Mouse (Mus musculus): ENCODE data around the gene Gm20767. TPM values are rescaled to one million over a fixed set of nuclear protein-coding genes. Genes with fewer than 3 reads are reported as not detected.

Gm20767 gene
- polyA plus RNA-seq (2015; fragmentation: Nextera tagmentation; extraction: Ambion mirVana), result not detected in 2 replicates

DNA sequence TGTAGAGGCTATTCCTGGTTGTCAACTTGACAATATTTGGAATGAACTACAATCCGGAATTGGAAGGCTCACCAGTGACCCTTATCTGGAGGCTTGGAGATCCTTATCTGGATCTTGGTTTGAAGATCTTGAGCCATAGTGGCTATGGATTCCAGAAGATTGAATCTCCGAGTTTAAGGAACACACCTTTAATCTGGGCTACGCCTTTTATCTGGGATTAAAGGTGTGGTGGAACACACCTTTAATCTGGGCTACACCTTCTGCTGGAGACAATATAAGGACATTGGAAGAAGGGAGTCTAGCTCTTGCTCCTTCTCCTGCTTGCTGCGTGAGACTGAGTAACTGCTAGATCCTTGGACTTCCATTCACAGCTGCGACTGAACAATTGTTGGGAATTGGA, at the start of gene Gm20767:
Gene Gm20767, plus strand, starts transcription at position 301 of the 400 bp plus-strand sequence.

DNA sequence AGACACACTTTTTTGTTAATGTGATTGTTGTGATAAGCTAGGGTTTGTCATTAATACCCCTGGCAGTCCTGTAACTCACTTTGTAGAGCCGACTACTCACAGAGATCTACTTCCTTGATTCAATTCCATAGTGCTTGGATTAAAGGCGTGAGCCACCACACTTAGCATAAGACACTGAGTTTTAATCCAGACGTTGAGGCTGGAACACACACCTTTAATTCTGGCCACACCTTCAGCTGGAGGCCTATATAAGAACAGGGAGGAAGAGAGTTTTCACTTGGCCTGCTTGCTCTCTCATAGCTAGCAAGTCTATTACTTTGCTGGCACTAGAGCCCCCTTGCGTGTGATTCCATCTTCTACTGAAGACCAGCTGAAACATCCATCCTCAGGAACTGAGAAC, 32.1 kb downstream of the Gm20767 start, which contains the start of gene Gm21818:
Gene Gm21818, plus strand, starts transcription at position 301 of the 400 bp plus-strand sequence.

Other genes with a start within 250 kb of the Gm20767 start
- not detected in 2 replicates for gene Tcstv1, start 245.5 kb upstream of the Gm20767 start, polyA plus RNA-seq (2015; fragmentation: Nextera tagmentation; extraction: Ambion mirVana)
- not detected in 2 replicates for gene Gm21761, start 211.0 kb upstream of the Gm20767 start, polyA plus RNA-seq (2015; fragmentation: Nextera tagmentation; extraction: Ambion mirVana)
- gene B020031M17Rik, start 189.4 kb upstream of the Gm20767 start, polyA plus RNA-seq (2015; fragmentation: Nextera tagmentation; extraction: Ambion mirVana), result not detected in 2 replicates
- gene Gm36079, start 113.2 kb upstream of the Gm20767 start, polyA plus RNA-seq (2015; fragmentation: Nextera tagmentation; extraction: Ambion mirVana), result not detected in 2 replicates
- gene Gm21188, start 88.1 kb upstream of the Gm20767 start, polyA plus RNA-seq (2015; fragmentation: Nextera tagmentation; extraction: Ambion mirVana), result 0.42 and 0.56 TPM in 2 replicates
- not detected in 2 replicates for gene Gm21818, start 32.2 kb downstream of the Gm20767 start, polyA plus RNA-seq (2015; fragmentation: Nextera tagmentation; extraction: Ambion mirVana)
- not detected in 2 replicates for gene Gm21762, start 75.7 kb downstream of the Gm20767 start, polyA plus RNA-seq (2015; fragmentation: Nextera tagmentation; extraction: Ambion mirVana)
- not detected in 2 replicates for gene Gm21731, start 98.9 kb downstream of the Gm20767 start, polyA plus RNA-seq (2015; fragmentation: Nextera tagmentation; extraction: Ambion mirVana)
- gene AF067061, start 122.9 kb downstream of the Gm20767 start, polyA plus RNA-seq (2015; fragmentation: Nextera tagmentation; extraction: Ambion mirVana), result not detected in 2 replicates
- 0.22 and 0.43 TPM in 2 replicates for gene BC147527, start 160.1 kb downstream of the Gm20767 start, polyA plus RNA-seq (2015; fragmentation: Nextera tagmentation; extraction: Ambion mirVana)
- not detected in 2 replicates for gene Tcstv3, start 176.6 kb downstream of the Gm20767 start, polyA plus RNA-seq (2015; fragmentation: Nextera tagmentation; extraction: Ambion mirVana)

Measured in skeletal muscle tissue, postnatal 0 days (tissue).